Mouse (Mus musculus): ENCODE results near the gene Jmjd6. TPM values are rescaled to one million over a fixed set of nuclear protein-coding genes. Genes with fewer than 3 reads are reported as not detected.

Gene Jmjd6
- total RNA-seq, 2 experiments from 2014 or later: 10.7 to 24.2 TPM

DNA sequence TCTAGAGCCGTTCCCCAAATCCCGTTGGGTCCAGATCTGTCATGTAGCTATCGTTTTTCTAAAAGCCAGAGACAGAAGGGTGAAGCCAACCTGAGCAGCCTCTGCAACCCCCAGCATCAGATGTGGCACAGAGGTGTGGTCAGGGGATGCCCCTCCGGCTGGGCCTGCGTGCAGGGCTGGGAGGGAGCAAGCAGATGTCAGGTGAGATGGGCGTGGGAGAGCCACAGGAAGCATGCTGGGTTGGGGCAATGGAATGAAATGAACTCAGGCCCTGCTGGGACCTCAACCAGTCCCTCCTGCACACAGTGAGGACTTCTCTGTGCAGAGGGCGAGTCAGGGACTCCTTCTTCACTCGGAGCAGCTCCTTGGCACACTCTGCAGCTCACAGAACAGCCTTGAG lies 33.7 kb downstream of the Jmjd6 start:
- ATAC-seq (replicated peaks; ENCODE audit: low FRiP score, poor library complexity, severe bottlenecking): no peak

DNA sequence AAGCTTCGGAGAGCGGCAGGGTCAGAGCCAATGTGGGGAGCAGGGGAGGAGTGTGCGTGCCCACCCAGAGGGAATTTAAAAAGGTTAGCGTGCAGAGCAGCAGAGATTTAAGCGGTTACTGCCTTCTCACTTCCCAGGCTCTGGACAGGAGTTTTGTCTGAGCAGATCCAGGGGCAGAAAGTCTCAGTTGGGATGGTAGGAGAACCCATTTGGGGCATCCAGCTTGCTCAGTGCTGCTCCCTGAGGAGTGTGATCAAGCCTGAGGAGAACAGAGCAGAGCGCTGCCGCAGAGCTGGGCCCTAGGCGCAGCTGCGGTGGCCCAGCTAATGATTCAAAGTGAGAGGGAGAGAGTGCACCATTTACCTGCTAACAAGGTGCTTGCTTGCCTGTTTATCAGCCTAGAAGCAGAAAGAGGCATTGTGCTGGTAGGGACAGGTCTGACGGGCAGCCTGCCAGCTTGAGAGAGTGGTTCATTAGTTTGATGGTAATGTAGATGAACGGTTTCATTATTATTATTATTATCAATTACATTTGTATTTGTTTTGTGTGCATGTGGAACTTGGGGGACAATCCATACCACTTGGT lies 34.3 kb downstream of the Jmjd6 start:
- no peak for ATAC-seq (replicated peaks; ENCODE audit: low FRiP score, poor library complexity, severe bottlenecking)

DNA sequence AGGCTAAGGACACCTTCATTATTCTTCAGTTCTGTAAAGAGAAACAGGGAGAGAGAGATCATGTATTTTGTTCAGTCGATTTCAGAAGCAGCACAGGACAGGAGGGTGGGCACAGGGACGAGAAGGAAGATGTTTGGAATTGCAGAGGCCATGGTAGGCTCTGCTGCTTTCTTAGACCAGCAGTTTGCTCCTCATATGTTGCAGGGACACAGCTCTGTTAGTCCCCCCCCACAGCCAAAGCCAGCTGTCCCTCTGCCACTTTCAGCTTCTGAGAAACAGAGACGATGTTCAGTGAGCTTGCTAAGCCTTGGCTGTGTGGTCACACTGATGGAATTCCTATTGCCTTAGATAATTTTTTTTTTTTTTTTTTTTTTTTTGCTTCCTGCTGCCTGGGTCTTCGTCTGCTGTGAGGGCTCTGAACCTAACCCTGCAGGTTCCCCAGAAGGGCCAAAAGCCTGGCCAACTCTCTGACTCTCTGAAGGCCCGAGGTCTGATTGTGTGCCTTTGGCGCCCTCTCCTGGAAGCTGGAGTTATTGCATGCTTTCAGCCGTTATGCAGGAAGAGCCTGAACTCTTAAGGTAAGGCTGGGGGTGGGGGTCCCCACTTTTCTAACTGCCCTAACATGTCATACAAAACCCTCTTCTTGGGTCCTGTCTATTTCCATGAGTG lies 35.2 kb downstream of the Jmjd6 start:
- ATAC-seq (replicated peaks; ENCODE audit: low FRiP score, poor library complexity, severe bottlenecking): peak; percentile 66

DNA sequence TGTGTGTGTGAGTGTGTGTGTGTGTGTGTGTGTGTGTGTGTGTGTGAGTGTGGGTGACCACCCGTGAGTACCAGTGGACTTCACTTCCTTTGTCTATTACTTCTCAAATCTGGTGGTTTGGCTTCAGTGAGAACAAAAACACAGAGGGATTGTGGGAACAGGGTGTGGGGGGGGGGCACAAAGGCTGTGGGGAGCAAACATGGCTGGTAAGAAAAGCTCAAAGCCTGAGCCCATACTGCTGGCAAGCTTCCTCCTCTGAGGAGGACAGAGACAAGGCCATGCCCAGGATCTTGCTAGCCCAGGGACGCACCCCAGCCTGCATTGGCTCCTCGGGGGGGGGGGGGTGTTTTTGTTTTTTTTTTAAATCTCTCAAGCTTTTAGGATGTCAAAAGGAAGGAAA lies 35.7 kb downstream of the Jmjd6 start:
- ATAC-seq (replicated peaks; ENCODE audit: low FRiP score, poor library complexity, severe bottlenecking): no peak

DNA sequence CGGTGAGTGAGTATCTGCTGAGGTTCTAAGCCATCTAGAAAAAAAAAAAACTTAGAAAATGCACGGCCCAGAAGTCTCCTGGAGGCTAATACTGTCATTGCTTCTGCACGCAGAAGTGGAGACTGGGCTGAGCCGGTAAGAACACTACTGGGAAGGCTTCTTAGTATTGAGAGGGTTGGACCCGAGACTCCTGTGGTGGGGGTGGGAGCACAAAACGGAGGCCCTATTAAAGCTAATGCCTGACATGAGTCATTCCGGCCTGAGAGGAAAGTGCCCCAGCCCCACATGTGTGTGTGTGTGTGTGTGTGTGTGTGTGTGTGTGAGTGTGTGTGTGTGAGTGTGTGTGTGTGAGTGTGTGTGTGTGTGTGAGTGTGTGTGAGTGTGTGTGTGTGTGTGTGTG lies 36.1 kb downstream of the Jmjd6 start:
- ATAC-seq (replicated peaks; ENCODE audit: low FRiP score, poor library complexity, severe bottlenecking): no peak

DNA sequence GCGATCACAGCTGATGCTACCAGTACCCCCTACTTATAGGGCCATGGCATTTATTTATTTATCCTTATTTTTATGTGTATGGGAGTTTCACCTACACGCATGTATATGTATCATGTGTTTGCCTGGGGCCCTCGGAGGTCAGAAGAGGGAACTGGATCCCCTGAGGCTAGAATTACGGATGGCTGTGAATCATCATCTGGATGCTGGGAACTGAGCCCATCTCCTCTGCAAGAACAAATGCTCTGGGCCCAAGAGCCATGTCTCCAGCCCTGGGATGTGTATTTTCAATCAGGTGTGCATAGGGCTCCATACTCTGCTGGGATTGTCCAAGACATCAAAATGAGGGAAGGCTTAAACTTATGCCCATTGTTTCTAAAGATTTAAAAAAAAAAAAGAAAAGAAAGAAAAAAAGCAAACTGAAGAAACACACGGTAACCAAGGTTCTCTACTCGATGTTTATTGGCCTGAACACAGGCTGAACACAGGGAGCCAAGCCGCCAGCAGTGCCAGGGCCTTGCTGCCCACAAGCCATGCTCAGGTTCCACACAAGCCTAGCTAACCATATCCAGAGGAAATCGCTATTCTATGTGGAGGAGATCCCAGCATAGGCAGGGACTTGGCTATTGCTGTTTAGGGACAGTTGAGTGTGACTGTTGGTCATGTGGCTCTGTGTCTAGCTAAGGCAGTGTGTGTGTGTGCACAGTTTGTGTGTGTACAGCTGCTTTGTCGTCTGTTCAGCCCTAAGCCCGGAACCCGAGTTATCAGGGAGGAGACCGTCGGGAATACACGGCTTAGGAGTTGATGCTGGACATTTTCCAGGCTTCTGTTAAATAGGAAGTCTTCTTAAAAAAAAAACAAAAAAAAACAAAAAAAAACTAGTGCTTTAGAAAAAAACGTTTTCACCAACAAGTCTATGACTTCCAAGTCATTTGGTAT lies 36.8 kb downstream of the Jmjd6 start:
- ATAC-seq (replicated peaks; ENCODE audit: low FRiP score, poor library complexity, severe bottlenecking): no peak

DNA sequence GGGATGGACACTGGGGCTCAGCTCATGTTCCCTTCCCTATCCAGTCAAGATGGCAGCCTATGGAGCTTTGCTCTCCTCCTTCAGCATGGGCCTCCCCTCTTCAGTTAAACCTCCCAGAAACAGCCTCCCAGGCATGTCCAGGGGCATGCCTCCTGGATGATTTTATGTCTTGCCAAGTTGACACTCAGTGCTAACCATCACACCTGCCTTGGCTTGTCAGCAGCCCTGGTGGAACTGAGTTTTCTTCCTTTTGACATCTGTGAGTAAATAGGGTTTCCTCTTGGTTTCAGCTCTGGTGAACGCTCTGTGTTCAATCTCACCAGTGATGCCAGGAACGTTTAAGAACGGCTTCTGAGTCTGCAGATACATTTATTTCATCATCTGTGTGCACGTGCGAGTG lies 40.5 kb downstream of the Jmjd6 start:
- ATAC-seq (replicated peaks; ENCODE audit: low FRiP score, poor library complexity, severe bottlenecking): no peak

DNA sequence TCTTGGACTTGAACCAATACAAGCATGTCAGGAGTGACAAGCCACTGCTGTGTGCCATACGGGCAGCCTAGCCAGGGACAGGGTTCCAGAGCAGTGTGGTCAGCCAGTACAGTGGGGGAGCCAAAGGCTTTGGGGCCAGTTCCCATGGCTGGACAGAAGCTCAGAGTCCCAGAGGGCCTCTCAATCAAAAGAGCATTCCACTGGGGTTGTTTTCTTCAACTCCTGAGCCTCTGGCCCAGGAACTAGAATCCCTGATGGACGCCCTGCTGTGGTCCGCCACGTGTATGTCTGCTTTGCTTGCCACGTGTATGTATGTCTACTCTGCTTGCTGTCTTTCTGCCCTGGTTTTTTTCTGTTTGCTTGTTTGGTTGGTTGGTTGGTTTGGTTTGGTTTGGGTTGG lies 42.1 kb downstream of the Jmjd6 start:
- ATAC-seq (replicated peaks; ENCODE audit: low FRiP score, poor library complexity, severe bottlenecking): no peak

DNA sequence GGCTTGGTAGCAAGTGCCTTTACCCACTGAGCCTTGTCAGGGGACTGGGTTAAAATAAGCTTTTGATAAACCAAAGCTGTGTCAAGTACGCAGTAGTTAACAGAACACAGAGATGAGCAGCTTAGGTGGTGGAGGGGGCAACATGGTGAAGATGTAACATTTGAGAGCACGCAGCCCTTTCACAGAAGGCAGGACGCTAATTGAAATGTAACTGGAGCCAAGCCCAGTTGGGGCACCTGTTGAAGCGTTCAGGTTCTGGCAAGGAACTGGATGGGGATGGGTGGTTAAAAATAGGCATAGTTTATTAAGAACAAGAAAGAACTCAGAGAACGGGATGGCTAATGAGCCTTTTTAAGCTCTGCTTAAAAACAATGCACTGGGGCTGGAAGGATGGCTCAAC lies 43.9 kb downstream of the Jmjd6 start:
- no peak for ATAC-seq (replicated peaks; ENCODE audit: low FRiP score, poor library complexity, severe bottlenecking)

Other genes with a start within 250 kb of the Jmjd6 start
- gene Rhbdf2, start 216.4 kb downstream of the Jmjd6 start, total RNA-seq (2015; ENCODE audit: low replicate concordance): 2.3 and 5.0 TPM in 2 replicates
- gene Rhbdf2, start 216.4 kb downstream of the Jmjd6 start, total RNA-seq (2017; ENCODE audit: low replicate concordance): 2.8 and 3.2 TPM in 2 replicates
- not detected in 2 replicates for gene Prcd, start 189.9 kb downstream of the Jmjd6 start, total RNA-seq (2015; ENCODE audit: low replicate concordance)
- gene Prcd, start 189.9 kb downstream of the Jmjd6 start, total RNA-seq (2017; ENCODE audit: low replicate concordance): not detected in 2 replicates
- not detected in 2 replicates for gene Cygb, start 189.1 kb downstream of the Jmjd6 start, total RNA-seq (2015; ENCODE audit: low replicate concordance)
- not detected in 2 replicates for gene Cygb, start 189.1 kb downstream of the Jmjd6 start, total RNA-seq (2017; ENCODE audit: low replicate concordance)
- not detected in 2 replicates for gene St6galnac1, start 67.9 kb downstream of the Jmjd6 start, total RNA-seq (2015; ENCODE audit: low replicate concordance)
- gene St6galnac1, start 67.9 kb downstream of the Jmjd6 start, total RNA-seq (2017; ENCODE audit: low replicate concordance): not detected in 2 replicates
- 4.2 TPM in 1 of 2 replicates, not detected in the other for gene Mxra7, start 15.4 kb downstream of the Jmjd6 start, total RNA-seq (2015; ENCODE audit: low replicate concordance)
- gene Mxra7, start 15.4 kb downstream of the Jmjd6 start, total RNA-seq (2017; ENCODE audit: low replicate concordance): not detected in 2 replicates
- 11.3 and 11.5 TPM in 2 replicates for gene Mettl23, start 171 bp downstream of the Jmjd6 start, total RNA-seq (2015; ENCODE audit: low replicate concordance)
- gene Mettl23, start 171 bp downstream of the Jmjd6 start, total RNA-seq (2017; ENCODE audit: low replicate concordance): 5.4 and 15.1 TPM in 2 replicates
- gene Mfsd11, start 9.0 kb upstream of the Jmjd6 start, total RNA-seq (2015; ENCODE audit: low replicate concordance): 9.2 and 35.0 TPM in 2 replicates
- 3.4 and 3.5 TPM in 2 replicates for gene Mfsd11, start 9.0 kb upstream of the Jmjd6 start, total RNA-seq (2017; ENCODE audit: low replicate concordance)
- 308 and 417 TPM in 2 replicates for gene Srsf2, start 9.6 kb upstream of the Jmjd6 start, total RNA-seq (2015; ENCODE audit: low replicate concordance)
- 97.0 and 120 TPM in 2 replicates for gene Srsf2, start 9.6 kb upstream of the Jmjd6 start, total RNA-seq (2017; ENCODE audit: low replicate concordance)
- not detected in 2 replicates for gene Mgat5b, start 75.4 kb upstream of the Jmjd6 start, total RNA-seq (2015; ENCODE audit: low replicate concordance)
- not detected in 2 replicates for gene Mgat5b, start 75.4 kb upstream of the Jmjd6 start, total RNA-seq (2017; ENCODE audit: low replicate concordance)